In genomic region chr6:124859725-124860124, GRCm38 (mm10) we compare ENCODE assay signal across 8 mouse cellular contexts. TPM values are rescaled to one million over a fixed set of nuclear protein-coding genes. Genes with fewer than 3 reads are reported as not detected.
DNase-seq lines count a peak whose midpoint lies in the region; ATAC-seq lines count a peak whose summit lies in the region.

No protein-coding gene starts in this region.

- no peak overlapping the region for H3K4me2 ChIP-seq in hindbrain, embryonic 11.5 days (replicated peaks; ENCODE audit: low read depth, low read length)

- H3K4me3 ChIP-seq in hindbrain, embryonic 11.5 days (ENCODE audit: low read depth, low read length) = no peak overlapping the region

- H3K9ac ChIP-seq in hindbrain, embryonic 11.5 days (ENCODE audit: low read depth, low read length) = peak overlapping the region; percentile 47

- no peaks in the 10 kb centered on the region for H3K36me3 ChIP-seq in hindbrain, embryonic 11.5 days (ENCODE audit: control insufficient read depth, insufficient read depth, low read length)

- WGBS in hindbrain, embryonic 11.5 days = 11% methylated on average over 12 of the region's 12 CpGs

- H3K9me3 ChIP-seq in hindbrain, embryonic 11.5 days (ENCODE audit: control insufficient read depth, low read length) = no peaks in the 10 kb centered on the region

- H3K27me3 ChIP-seq in hindbrain, embryonic 11.5 days (ENCODE audit: control insufficient read depth, insufficient read depth, low read length) = no peaks in the 10 kb centered on the region

- H3K27ac ChIP-seq in hindbrain, embryonic 11.5 days (ENCODE audit: low read depth, low read length) = no peak overlapping the region

- peak; percentile 91 for DNase-seq in Muller cell, postnatal 12 days (ENCODE audit: inconsistent ontology term)
- peak; percentile 91 for DNase-seq in cerebellum, adult 9-11 months
- peak; percentile 79 to 85 for DNase-seq in frontal cortex, postnatal 10 days (ENCODE audit: low spot score in 2 of 2)
- peak; percentile 92 for DNase-seq in hindbrain, embryonic 11.5 days (ENCODE audit: low spot score)
- DNase-seq in layer of hippocampus, postnatal 14 days (ENCODE audit: low spot score in 2 of 2) = peak; percentile 87 to 89
- peak; percentile 84 for DNase-seq in lung, postnatal 25 days (ENCODE audit: low spot score)
- peak; percentile 94 for DNase-seq in retina, embryonic 14.5 days (ENCODE audit: low spot score)
- peak; percentile 86 to 90 for DNase-seq in thymus, postnatal 36 days

- peak; percentile 9; the same call in 1 of the 2 replicates for ATAC-seq in hindbrain, embryonic 11.5 days (ENCODE audit: low FRiP score)

- peaks cover 23% of the 10 kb centered on the region for H3K4me1 ChIP-seq in hindbrain, embryonic 11.5 days (replicated peaks; ENCODE audit: control insufficient read depth, insufficient read depth, low read length)

RNA-seq across cellular contexts. Expression of gene P3h3, which starts 2.2 kb away (rescaled TPM):
- polyA plus RNA-seq in hindbrain, embryonic 11.5 days (2014; fragmentation: Nextera tagmentation; extraction: Ambion mirVana) = 12.1 and 14.7 TPM in 2 replicates
- 10 to 100 TPM; 24.7 to 24.8 TPM for total RNA-seq in layer of hippocampus, postnatal 14 days (2021)

RNA-seq across cellular contexts. Expression of gene Gpr162, which starts 4.1 kb away (rescaled TPM):
- polyA plus RNA-seq in hindbrain, embryonic 11.5 days (2014; fragmentation: Nextera tagmentation; extraction: Ambion mirVana) = 1.9 and 2.3 TPM in 2 replicates
- 100 to 1,000 TPM; 180 to 193 TPM for total RNA-seq in layer of hippocampus, postnatal 14 days (2021)

RNA-seq across cellular contexts. Expression of gene Gnb3, which starts 19.6 kb away (rescaled TPM):
- polyA plus RNA-seq in hindbrain, embryonic 11.5 days (2014; fragmentation: Nextera tagmentation; extraction: Ambion mirVana) = 0.22 and 0.64 TPM in 2 replicates
- total RNA-seq in layer of hippocampus, postnatal 14 days (2021) = under 1 TPM in 1 of 2 experiments, not detected in 1; 0.21 TPM

RNA-seq across cellular contexts. Expression of gene Cd4, which starts 28.3 kb away (rescaled TPM):
- polyA plus RNA-seq in hindbrain, embryonic 11.5 days (2014; fragmentation: Nextera tagmentation; extraction: Ambion mirVana) = 0.19 TPM in 1 of 2 replicates, not detected in the other
- under 1 TPM; 0.29 to 0.58 TPM for total RNA-seq in layer of hippocampus, postnatal 14 days (2021)

RNA-seq across cellular contexts. Expression of gene Cdca3, which starts 30.4 kb away (rescaled TPM):
- polyA plus RNA-seq in hindbrain, embryonic 11.5 days (2014; fragmentation: Nextera tagmentation; extraction: Ambion mirVana) = 185 and 193 TPM in 2 replicates
- 1 to 10 TPM; 2.0 to 3.4 TPM for total RNA-seq in layer of hippocampus, postnatal 14 days (2021)
